Mouse (Mus musculus) bone marrow, adult 2 months (tissue): Measurements from ENCODE around the gene Robo1. TPM values are rescaled to one million over a fixed set of nuclear protein-coding genes. Genes with fewer than 3 reads are reported as not detected.

Experiments
- H3K27ac ChIP-seq: fragments of 200-500 bp; 2 replicates; pipeline ENCODE4 v1.5.1; 2012; ENCODE audit warnings: low read depth, mild to moderate bottlenecking, control low read depth, inconsistent platforms, low read length; ENCODE audit not compliant: control insufficient read depth, poor library complexity, insufficient read depth
- H3K4me1 ChIP-seq: fragments of 200-500 bp; 2 replicates; pipeline ENCODE4 v1.6.1; 2011; ENCODE audit warnings: low read length; ENCODE audit not compliant: control insufficient read depth, insufficient read depth
- H3K4me3 ChIP-seq: fragments of 200-500 bp; replicated peaks from 2 replicates; pipeline ENCODE3; 2011; ENCODE audit warnings: mild to moderate bottlenecking, low read depth, low read length, control low read depth; ENCODE audit not compliant: control insufficient read depth
- CTCF ChIP-seq: fragments of 200-500 bp; IDR thresholded peaks from 2 replicates; pipeline ENCODE4 v1.5.1; 2011; ENCODE audit warnings: low read length, control low read depth; ENCODE audit not compliant: control insufficient read depth, insufficient read depth
- POLR2A ChIP-seq: fragments of 200-500 bp; IDR thresholded peaks from 2 replicates; pipeline ENCODE4 v1.6.1; 2011; ENCODE audit warnings: low read depth, mild to moderate bottlenecking, control low read depth, low read length, borderline replicate concordance; ENCODE audit not compliant: control insufficient read depth
- WGBS: fragments of 180-500 bp; shearing (Covaris S2); methylation state at CpG from one replicate; pipeline ENCODE4 v1.1.7; 2018; 5-methylcytosine and 5-hydroxymethylcytosine counted together
- polyA plus RNA-seq: library from polyadenylated mRNA; stranded (reverse); fragments of >200 nt; gene quantifications from 2 replicates; pipeline ENCODE4 v1.2.4, GENCODE M21; 2011; ENCODE audit warnings: low replicate concordance; ENCODE audit not compliant: missing spikeins, insufficient read depth, insufficient read length

The Robo1 gene
- polyA plus RNA-seq, 1 experiment = 9.0 TPM

DNA sequence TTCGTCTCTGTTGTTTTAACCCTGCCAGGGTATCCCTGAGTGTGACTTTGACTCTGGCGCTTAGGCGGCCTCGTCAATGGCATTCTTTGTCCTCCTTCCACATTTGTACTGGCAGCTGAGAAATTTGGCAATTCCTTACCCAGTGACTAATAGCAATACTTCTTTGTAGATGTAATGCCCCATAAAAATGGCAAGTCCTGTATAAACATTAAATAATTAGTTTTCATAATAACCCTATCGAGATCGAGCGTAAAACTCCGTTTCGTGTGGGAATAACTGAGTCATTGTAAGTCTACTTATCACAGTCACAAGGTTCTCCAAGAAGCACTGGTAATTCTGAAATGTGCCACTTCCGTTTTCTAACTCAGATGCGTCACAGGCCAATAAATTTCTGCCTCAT lies 589.0 kb downstream of the Robo1 start:
- TF ChIP-seq CTCF (no peak), POLR2A (no peak)
- Histone ChIP-seq H3K4me3 (no peak overlapping the region), H3K4me1 (no peaks in the 10 kb centered on the region), H3K27ac (no peak overlapping the region)
- WGBS = 73% methylated on average over 11 of the region's 11 CpGs

DNA sequence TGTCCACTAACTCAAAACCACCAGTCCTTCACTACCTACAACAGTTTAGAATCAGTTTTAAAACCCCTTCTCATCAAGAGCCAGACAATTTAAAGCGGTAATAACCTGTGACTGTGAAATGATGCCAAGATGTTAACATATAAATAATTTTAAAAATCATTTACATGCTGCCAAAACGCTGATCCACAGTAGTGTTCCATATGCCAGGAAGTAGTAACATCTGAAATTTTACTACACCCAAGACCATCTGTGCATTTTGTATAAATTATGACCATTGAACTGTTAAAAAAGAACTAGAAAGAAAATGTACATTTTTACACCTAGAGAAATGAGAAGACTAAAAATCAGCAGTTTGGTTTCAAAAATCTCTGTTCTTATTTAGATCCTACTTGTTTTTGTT lies 600.8 kb downstream of the Robo1 start:
- WGBS = 71% methylated on average over 2 of the region's 2 CpGs
- no peak overlapping the region for H3K27ac ChIP-seq
- H3K4me1 ChIP-seq = no peaks in the 10 kb centered on the region
- no peak for TF ChIP-seq POLR2A
- TF ChIP-seq CTCF = no peak
- H3K4me3 ChIP-seq = no peak overlapping the region

- 49% methylated on average over 5 of the region's 5 CpGs for WGBS
- Histone ChIP-seq H3K4me1 (no peaks in the 10 kb centered on the region), H3K4me3 (no peak overlapping the region), H3K27ac (no peak overlapping the region)
- TF ChIP-seq POLR2A (no peak), CTCF (no peak)
Observed at GRCm38 (mm10) chr16:72913134-72913533, 605.0 kb downstream of the Robo1 start.

DNA sequence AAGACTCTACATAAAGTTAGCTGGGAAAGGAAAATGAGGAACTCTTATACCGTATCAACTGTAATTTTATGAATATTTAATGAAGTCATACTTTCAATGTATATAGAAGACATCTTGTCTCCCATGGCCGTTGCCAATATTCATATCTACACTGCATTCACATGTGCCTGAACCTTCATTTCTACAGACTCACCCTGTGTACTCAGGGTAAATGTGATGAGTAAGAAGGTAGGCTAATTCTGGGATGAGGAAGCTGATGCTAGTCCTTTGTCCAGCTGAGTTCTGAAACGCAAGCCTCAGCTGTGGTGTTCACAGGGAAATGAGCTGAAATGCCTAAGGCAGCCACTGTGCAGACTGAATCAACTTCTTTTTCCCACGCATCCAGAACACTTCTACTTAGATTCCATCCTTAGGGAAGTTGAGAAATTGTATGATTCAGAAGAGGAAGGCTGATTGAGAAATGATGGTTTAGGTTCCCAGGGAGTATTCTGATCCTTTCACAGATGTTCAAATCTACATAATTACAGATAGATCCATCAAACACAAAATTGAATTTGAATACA lies 606.0 kb downstream of the Robo1 start:
- TF ChIP-seq CTCF (no peak), POLR2A (no peak)
- no peak overlapping the region for H3K4me3 ChIP-seq
- H3K4me1 ChIP-seq = no peaks in the 10 kb centered on the region
- H3K27ac ChIP-seq = no peak overlapping the region
- WGBS = 67% methylated on average over 4 of the region's 4 CpGs

GRCm38 (mm10) chr16:72920013-72920412 lies 611.9 kb downstream of the Robo1 start:
- Histone ChIP-seq H3K4me3 (no peak overlapping the region), H3K4me1 (no peaks in the 10 kb centered on the region), H3K27ac (no peak overlapping the region)
- TF ChIP-seq CTCF (no peak), POLR2A (no peak)
- WGBS = 66% methylated on average over 3 of the region's 3 CpGs

DNA sequence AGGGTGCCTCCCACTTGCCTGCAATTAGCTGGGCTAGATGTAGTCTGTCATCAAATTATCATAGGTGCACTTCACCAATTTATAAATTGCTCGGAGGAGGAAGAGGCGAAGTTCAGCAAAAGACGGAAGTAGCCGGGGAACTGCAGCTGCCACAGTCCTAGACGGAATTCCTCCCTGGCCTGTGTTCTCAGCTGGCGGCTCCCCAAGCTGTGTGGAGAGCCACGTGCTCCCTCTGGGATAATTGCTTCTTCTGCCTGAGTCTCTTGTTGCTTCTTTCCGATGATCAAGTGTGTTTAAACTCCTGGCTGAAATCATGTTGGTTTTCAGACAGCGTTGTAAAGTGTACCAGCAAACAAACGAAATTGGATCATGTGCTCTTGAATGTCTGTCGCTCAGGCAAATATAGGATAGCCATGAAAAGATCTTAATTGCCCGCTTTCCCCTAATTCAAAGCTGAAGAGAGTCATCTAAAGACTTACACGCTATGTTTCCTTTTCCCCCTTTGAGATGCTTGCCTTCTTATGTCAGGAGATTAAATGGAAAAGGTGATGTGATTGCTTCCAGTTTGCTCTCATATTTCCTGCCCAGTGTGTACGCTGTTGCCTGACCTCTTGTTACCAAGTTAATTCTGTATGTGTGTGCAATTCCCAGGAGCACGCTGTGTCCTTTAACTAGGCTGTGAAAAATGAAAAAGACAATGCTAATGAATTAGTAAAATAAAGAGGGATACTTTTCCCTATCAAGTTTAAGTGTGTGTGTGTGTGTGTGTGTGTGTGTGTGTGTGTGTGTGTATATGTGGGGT lies 616.5 kb downstream of the Robo1 start:
- H3K4me3 ChIP-seq = no peak overlapping the region
- no peaks in the 10 kb centered on the region for H3K4me1 ChIP-seq
- TF ChIP-seq CTCF = no peak
- TF ChIP-seq POLR2A = no peak
- WGBS = 43% methylated on average over 15 of the region's 15 CpGs
- no peak overlapping the region for H3K27ac ChIP-seq

- 87% methylated on average over 6 of the region's 6 CpGs for WGBS
Observed at GRCm38 (mm10) chr16:72928525-72929122, 620.5 kb downstream of the Robo1 start.

GRCm38 (mm10) chr16:72930871-72931270 lies 622.8 kb downstream of the Robo1 start:
- no peak for TF ChIP-seq CTCF
- TF ChIP-seq POLR2A = no peak
- Histone ChIP-seq H3K4me3 (no peak overlapping the region), H3K4me1 (no peaks in the 10 kb centered on the region), H3K27ac (no peak overlapping the region)
- 63% methylated on average over 4 of the region's 4 CpGs for WGBS

More at GRCm38 (mm10) chr16:72928525-72929122, 620.5 kb downstream of the Robo1 start:
- TF ChIP-seq CTCF (no peak), POLR2A (no peak)
- H3K4me1 ChIP-seq = no peaks in the 10 kb centered on the region
- no peak overlapping the region for H3K4me3 ChIP-seq
- no peak overlapping the region for H3K27ac ChIP-seq
